Mouse (Mus musculus) megakaryocyte, embryonic 14.5 days (primary cell): ENCODE measurements around the gene Picalm.

Experiments
- FLI1 ChIP-seq: IDR thresholded peaks from 2 replicates; pipeline ENCODE4 v1.6.1; 2012; ENCODE audit warnings: low read length, inconsistent platforms, mixed read lengths
- GATA1 ChIP-seq: IDR thresholded peaks from 3 replicates; pipeline ENCODE4 v1.6.1; 2012; ENCODE audit warnings: mixed read lengths, low read length, inconsistent platforms, borderline replicate concordance

DNA sequence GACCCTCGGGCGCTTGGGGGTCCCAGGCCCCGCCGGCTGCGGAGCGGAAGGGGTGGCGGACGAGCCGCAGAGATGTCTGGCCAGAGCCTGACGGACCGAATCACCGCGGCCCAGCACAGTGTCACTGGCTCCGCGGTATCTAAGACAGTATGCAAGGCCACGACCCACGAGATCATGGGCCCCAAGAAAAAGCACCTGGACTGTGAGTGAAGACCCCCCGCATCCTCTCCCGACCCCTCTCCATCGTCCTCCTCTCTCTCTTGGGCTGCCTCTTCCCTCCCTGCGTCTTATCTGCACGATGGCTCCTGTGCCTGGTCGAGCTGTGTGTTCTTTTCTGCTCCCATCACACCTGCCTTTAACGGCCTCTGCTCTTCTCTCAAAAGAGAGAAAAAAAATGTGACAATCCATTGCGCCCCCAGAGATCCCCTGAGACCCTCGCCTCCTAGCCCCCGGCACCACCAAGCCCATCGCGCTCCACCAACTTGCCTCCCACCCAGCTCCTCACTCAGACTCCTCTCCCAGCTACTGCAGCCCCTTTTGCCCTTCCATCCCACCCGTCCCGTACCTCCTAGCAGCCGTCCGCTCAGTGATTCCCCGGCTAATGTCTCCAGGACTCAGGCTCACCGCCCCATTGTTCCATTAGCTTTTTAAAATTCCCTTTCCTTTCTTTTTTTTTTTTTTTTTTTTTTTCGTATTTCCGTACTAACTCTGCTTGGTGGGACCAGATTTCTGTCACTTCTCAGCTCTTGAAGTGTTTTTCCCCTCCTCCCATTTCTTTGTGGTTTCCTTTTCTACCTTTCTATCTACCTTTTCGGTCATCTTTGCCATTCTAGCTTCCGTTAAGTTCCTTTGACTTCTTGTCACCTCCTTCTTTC lies 725 bp downstream of the Picalm start:
- no peak for TF ChIP-seq GATA1
- TF ChIP-seq FLI1: no peak
